Mouse (Mus musculus) right cerebral cortex, postnatal 25 days (tissue): Measurements from ENCODE around the gene Tlr9.

Experiments used
- DNase-seq: peaks from one replicate; pipeline ENCODE4 v3.0.0; 2022

Tlr9 gene

DNA sequence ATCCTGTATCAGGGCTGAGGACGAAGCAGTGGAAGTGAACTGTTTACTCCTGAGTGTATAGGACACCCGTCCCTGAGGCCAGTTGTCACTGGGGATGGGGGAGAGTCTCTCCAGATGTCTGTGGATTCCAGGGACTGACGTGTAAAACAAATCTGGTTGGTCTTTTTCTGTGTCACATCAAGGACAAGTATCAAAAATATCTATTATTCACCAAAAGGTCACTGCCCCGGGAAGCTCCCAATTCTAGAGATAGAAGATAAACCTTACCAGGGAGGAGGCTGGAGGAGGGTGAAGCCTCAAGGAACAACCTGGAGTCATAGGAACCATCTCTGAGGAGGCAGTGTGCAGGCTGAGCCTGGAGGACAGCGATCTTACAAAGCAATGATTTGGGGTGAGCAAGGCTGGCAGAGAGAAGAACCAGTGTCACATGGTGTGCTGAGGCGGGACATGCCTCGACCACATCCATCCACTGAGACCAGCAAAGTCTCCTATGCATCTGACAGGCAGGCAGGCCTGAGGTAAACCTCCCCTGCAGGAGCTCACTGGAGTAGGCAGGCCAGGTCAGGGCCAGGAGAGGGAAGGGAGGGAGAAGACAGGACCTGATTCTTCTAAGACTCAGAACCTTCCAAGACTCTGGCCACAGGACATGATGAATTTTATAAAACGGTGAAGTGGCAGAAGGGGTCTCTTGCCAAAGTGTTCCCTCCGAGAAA lies 46.8 kb downstream of the Tlr9 start:
- DNase-seq = no peak

DNA sequence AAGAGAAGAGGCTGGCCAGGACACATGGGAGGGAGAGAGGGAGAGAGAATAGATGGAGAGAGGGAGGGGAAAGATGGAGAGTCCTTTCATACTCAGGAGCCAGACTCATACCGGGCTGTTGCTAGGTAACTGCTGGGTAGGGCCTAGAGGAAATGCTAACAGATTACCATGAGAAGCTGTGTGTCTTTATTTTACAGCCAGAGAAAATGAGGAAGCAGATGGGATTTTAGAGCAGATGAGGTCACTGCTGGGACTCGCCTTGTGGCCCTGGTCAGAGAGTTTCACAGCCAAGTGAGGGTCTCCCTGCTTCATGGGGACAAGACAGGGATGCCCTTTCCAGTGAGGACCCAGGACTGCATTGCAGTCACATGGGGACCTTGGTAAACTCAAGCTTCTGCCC lies 47.5 kb downstream of the Tlr9 start:
- peak; percentile 11 for DNase-seq

DNA sequence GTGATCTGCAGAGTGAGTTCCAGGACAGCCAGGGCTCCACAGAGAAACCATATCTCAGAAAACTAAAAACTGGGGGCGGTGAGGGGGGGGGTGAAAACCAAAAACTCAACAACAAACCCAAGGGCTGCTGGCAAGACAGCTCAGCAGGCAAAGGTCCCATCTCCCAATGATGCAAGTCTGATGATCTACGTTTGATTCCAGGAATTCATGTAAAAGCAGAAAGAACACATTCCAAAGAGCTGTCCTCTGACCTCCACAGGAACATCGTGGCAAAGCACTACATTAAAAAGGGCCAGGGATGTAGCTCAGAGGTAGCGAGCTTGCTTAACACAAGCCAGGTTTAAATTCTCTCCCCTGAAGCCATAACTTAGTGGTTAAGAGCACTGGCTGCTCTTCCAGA lies 48.3 kb downstream of the Tlr9 start:
- no peak for DNase-seq

DNA sequence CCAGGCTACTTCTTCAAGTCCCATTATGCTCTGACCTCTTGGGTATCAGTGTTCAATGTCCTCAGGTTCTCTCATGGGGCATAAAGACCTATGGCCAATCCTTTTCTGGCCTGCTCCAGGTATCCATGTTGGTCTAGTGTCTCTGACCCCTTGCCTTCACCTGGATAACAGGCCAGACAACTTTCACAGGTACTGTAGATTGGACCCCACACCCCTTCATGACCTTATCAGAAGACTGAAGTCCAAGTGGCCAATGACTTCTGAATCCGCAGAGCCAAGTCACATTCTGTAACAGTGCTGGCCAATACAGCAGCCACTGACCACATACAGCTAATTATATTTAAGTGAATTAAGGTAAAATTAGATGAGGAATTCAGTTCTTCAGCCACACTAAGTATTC lies 49.9 kb downstream of the Tlr9 start:
- DNase-seq = no peak

DNA sequence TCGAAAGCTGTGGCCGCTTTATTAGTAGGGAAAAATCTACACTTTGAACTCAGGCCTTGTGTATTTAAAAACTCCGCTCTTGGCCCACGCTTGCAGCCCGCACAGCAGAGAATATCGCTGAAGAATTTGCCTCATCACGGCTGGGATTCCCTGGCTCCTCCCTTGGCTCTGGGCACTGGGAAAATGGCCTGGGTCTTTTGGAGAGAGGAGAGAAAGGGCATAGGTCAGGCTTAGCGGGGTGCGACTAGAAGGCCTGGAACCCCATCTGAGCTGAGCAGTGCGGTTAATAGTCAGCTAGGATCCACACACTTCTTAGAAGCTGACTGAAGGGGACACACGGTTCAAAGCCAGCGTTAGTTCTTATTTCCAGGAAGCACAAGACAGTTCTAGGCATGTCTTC lies 50.9 kb downstream of the Tlr9 start:
- DNase-seq = no peak

DNA sequence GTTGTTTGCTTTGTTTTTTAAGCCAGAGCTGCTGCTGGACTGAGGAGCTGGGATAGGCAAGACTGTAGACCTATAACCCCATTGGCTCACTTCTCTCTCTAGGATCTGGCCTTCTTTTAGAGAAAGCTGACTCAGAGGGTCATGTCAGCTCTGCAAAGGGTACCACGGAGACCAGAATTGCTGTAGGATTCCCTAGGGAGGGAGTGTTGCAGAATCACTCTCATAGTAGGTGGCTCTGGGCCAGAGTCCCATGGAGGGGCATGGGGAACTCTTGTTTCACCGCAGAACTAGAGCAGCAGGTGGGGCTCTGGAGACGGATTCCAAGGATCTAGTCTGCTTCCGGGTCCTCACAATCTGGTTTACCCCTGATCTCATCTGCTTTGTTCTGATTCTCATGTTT lies 51.4 kb downstream of the Tlr9 start:
- no peak for DNase-seq

DNA sequence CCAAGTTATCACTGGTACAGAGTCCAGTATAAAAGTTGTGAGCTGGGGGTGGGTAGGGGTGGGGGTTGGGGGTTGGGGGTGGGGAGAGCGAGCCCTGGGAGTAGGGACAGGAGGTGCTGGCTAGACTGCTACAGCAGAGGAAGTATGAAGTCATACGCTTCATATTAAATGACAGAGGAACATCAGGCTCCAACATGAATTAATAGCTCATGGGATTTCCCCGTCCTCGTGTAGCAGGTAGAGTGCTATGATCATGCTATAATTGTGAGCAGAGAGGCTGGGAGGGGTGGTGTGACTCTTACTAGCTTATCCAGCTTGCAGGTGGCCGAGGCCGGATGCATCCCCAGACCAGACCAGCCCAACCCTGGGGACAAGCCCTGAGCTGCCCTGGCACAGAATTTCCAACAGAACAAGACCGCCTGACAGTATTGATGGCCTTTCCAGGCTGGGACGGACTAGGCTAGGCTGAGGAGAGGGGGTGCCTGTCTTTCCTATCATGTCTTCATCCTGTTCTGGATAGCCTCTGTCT lies 52.3 kb downstream of the Tlr9 start:
- no peak for DNase-seq

DNA sequence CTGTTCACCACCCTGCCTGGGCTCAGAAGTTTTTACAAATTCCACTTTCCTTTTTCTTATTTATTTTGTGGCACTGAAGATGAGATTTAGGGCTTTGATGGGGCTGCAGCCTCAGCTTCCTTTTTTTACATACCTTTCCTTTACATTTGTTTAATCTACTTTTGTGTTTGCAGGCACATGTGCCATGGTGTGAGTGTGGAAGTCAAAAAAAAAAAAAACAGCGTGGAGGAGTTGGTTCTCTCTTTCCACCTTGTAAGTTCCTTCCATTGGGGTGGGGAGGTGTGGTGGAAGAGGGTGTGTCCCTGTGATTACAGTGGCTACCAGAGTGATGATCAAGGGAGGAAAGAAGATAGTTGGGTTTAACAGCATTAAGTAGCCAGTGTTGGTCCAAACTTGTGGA lies 53.4 kb downstream of the Tlr9 start:
- DNase-seq = no peak
